Mouse (Mus musculus) spleen, postnatal 14 days (tissue): ENCODE data around the gene Usp38.
"Not testable (repeated sequence)": the region's sequence is repeated elsewhere in the genome, so short reads cannot be mapped to it uniquely, and the experiment has no call there.

Source experiments
- DNase-seq, 2 experiments: peaks; one replicate each; pipeline ENCODE4 v3.0.0; 2021 to 2022; ENCODE audit warnings: low spot score in 2 of 2

The Usp38 gene

DNA sequence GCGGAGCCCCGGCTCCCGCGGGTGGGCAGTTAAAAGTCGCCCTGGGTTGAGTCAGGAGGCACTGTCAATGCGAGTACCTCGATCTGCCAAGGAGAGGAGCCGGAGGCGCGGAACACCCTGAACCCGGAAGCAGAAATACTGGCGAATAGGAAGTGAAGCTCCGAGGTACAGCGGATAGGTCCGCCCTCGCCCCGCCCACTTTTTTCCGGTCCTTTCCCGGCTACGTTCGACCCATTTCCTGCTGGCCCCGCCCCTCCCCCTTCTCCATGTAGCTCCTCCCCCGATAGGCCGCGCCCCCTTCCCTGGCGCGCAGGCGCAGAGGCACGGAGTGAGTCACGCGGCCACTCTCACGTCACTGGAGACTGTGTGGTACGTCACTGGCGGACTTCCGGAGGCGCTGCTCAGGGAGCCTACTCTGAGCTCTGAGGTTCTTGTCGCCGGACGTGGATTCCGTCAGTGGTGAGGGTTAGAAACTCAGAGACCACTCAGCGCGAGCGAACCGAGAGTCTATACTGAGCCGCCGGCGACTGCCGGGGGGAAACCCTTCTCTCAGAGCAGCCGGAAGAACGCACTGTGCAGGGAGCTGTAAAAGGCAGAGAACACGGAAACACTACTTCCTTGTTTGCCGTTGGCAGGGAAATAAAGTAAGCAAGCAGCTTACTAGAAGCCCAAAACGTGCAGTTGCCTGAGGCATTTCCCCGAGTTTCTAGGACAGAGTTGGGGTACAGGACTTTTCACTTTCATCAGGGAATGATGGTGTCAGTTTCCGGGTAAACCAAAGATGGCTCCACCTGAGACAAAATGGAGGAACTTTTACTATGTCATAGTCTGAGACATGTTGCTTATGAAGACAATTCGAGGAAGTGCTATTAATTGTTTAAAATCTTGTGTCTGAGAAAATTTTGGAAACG is at the start of gene Usp38:
Usp38 (minus strand) TSS at position 140 of the 911 bp plus-strand sequence.
- DNase-seq = peak; percentile 99 to 100

DNA sequence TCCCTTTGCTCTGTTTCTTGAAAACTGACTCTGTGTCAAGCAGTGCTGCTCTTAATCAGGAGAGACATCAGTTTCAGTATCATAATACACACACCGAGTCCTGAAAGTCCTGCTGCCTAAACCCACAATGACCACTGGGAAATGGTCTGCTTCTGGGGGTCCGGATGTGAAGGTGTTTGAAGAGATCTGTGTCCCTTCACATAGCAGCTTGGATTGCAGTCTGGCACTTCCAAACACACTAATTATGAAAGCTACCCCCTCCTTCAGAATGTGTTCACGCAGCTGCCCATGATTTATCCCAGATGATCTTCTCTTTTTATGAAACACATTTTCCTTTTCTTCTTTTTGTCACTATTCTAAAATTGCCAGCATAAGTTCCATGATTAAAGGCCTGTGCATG is 47.8 kb upstream of the Usp38 start:
- DNase-seq = no peak

- no peak for DNase-seq
Measured at GRCm38 (mm10) chr8:81061950-81062349, 47.2 kb upstream of the Usp38 start.

- DNase-seq = no peak
Measured at GRCm38 (mm10) chr8:81044201-81044600, 29.5 kb upstream of the Usp38 start.

DNA sequence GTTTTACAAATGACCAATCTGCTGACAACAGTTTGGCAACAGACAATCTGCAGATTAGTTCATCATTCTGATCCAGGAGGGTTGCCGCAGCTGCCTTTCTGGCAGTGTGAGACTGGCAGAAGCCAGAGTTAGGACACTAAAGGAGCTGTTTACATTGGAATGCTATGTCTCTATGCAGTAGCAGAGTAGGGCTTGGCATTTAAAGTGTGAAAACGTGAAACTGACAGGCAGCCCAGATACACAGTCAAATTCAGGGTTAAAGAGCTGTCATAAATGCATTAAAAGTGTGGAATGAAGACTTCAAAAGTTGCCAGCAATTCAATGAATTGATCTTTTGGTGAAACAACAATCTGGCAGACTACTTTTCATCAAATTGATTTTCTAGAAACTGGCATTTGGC is 13.3 kb upstream of the Usp38 start:
- DNase-seq = no peak

DNA sequence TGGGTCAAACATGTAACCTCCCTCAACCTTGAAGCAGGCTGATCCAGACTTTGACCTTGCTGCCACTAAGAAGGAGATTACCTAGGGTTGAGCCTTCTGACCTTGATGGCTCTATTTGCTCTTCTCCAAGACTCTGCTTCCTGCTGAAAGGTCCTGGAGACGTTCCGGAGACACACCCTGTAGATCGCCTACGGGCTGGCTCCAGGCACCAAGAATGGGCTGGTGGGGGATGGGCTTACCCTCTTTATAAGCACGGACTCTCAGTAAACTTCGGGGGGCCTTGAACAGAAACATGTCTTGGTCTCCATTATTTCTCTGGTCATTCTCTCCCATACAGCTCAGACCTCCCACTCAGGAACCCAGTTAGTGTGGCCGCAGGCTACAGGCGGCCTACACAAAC is 2.8 kb upstream of the Usp38 start:
- not testable (repeated sequence) for DNase-seq

- no peak for DNase-seq
Measured at GRCm38 (mm10) chr8:81013811-81014530, 757 bp downstream of the Usp38 start.

GRCm38 (mm10) chr8:81012699-81013098 is 2.0 kb downstream of the Usp38 start:
- DNase-seq = no peak

DNA sequence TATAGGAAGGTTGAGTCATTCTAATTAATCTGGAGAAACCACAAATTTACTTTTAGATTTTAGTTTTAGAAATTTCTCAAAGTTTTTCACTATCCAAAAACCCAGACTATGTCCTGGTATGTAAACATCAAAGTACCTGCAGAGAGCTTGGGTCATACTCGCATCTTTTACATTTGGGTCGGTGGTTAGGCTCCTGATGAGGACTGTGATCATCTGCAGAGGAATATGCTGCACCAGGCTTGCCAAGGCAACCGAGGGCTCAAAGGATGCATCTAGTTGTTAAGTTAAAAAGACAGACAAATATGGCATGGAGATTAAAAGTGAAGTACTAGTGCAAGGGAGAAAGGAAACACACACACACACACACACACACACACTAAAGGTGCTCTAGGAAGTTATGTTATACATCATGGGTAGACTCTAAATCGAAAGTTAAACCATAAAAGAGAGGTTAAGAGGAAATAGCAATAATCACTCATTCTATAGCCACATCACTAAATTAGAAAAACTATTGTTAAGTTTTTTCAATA is 2.6 kb downstream of the Usp38 start:
- no peak for DNase-seq

- DNase-seq = no peak
Measured at GRCm38 (mm10) chr8:81010386-81010785, 4.3 kb downstream of the Usp38 start.

DNA sequence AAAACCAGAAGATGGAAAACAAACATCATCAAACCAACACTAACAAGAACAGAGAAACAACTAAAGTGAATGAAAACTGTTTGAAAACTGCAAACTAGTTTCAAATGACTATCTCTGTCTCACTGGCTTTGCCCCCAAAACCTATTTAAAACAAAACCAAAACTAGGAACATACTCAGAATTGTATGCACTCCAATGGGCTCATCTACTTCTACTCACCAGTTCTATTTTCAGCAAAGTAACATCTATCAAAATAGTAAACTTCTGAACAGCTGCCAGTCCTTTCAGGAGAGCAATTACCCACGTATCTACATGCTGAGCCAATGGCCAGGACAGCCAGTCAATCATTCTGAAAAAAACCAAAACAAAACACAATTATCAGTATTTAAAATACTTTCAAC is 9.6 kb downstream of the Usp38 start:
- DNase-seq = no peak

GRCm38 (mm10) chr8:80996632-80997031 is 18.1 kb downstream of the Usp38 start:
- DNase-seq = no peak

DNA sequence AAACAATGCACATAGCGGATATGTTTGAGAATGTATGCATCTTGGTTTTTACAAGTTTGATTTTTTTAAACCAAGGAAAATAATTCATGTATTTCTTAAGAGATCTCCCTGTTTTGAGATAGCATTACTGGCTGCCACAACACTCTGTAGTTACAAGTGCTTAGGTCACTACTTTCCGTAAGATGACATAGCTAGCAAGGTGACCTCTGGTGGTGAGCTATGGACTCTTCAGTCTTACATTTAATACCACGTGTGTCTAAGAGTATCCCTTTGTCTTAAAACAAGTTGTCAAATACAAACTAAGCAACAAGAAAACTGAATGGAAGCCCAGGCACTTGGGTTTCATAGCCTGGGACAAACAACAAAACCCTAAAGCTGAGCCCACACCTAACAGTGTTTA is 22.8 kb downstream of the Usp38 start:
- DNase-seq = no peak

GRCm38 (mm10) chr8:80982829-80983228 is 31.9 kb downstream of the Usp38 start:
- no peak for DNase-seq

- peak in 1 of 2 experiments; percentile 26 for DNase-seq
Measured at GRCm38 (mm10) chr8:80981696-80982095, 33.0 kb downstream of the Usp38 start.

- DNase-seq = no peak
Measured at GRCm38 (mm10) chr8:80980063-80980462, 34.7 kb downstream of the Usp38 start.

DNA sequence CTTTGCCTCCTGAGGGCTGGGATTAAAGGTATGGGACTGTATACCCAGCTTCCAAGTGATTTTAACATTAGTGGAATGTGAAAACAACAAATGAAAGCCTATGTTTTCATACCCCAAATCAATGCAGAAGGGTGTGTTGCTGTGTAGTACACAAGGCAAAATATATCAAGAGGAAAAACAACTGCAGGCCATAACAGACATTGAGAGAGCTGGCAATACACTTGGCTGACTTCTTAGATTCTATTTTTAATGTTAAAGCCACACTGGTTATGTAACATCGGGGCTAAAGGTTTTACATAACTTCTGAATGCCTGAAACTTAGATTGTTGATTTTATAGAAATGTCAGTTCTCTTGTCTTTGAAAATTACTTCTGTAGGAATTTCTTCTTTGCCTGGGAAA is 37.5 kb downstream of the Usp38 start:
- DNase-seq = no peak

DNA sequence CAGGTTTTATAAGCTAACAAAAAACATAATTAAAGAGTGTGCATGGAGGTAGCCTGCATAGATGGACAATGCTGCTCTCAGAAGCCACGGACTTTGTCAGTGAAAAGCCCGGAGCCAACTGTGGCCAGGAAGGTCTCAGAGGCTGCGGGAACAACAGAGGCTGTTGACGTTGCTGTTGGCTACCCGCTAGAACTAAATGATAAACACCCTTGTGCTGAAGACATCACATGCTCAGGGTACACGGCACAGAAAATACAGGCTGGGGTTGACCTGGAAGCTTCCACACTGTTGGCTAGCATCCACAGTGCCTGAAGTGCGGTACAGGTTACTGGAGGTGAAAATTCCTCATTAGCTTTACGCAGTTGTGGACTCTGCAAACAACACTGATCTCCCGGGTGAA is 43.6 kb downstream of the Usp38 start:
- no peak for DNase-seq

- DNase-seq = no peak
Measured at GRCm38 (mm10) chr8:80970000-80970685, 44.6 kb downstream of the Usp38 start.

GRCm38 (mm10) chr8:80969423-80969822 is 45.3 kb downstream of the Usp38 start:
- no peak for DNase-seq

DNA sequence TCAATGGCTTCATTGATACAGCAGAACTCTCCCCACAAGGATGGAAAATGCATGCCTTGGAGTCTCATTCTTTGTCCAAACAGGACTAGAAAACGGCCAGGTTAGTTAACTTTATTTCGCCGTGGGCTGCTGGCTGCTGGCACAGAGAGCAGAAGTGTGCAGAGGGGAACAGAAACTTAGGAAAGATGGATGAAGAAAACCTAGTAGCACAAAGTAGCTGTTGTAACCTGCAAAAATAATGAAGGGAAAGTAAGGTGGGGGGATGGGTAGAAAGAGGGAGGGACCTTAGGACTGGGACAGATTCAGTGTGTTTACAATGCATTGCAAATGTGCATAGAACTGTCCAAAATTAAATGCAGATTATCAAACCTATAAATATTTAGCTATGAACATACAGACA is 51.6 kb downstream of the Usp38 start:
- no peak for DNase-seq

GRCm38 (mm10) chr8:80962592-80962983 is 52.1 kb downstream of the Usp38 start:
- DNase-seq = no peak
